Mouse (Mus musculus): ENCODE measurements around the gene Tle4. TPM values are rescaled to one million over a fixed set of nuclear protein-coding genes. Genes with fewer than 3 reads are reported as not detected.

Gene Tle4
- 74.5 TPM for polyA plus RNA-seq (2017; shearing (Covaris generic))

DNA sequence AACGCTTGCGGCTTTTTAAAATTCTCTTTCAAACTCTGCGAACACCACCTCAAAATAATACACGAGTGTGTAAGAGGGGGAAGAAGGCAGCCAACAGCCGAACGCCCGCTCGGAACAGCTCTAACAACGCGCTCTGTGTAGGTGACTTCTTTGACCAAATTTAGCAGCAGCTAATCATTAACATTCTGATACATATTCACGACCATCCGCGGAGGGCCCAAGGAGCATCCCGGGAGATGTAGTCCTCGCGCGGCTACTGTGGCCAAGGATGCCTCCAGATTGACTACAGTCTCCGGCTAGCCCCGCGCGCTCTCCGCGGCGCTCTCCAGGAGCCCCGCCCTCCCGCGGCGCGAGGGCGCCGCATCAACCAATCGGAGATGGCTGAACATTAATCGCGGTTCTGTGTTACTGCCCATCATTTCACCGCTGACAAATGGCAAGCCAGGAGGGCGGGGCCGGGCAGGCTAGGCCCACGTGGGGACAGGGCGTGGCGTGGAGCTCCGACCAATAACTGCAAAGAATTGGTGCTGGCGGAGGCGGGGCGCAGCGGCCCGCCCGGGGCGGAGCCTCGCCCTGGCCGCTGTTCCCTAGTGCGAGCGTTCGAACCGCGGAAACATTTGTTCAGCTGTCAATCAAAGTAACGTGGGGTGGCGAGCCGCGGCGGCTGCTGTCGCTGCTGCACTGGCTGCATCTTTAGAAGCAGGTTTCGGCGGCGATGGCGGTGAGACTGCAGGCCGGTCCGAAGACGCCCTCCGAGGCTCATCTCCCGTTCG is at the start of gene Tle4:
Gene Tle4 (minus strand): TSS at position 135 of the 773 bp plus-strand sequence.

Measured in effector memory CD4-positive, alpha-beta T cell, adult 5 months (primary cell).